Comparison of ENCODE assay signal across 16 mouse cellular contexts in the genomic region with DNA sequence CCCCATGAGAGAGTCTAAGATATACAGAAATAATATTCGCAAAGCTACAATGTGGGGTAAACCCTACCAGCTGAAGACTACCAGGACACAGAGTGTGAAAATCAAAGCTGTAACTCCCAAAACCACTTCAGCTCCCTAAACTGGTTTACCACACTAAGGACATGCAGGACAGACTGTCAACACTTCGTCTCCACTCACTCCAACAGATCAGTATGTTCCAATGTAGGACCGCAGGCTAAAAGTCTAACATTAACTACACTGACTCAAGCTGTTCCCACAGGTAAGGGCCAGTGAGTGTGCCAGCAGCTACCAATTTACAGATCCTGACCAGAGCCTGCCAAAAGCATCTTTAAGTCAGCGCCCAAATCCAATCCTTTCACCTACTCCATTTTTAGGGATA.
DNase-seq lines count a peak whose midpoint lies in the region; ATAC-seq and TF ChIP-seq lines count a peak whose summit lies in the region.
"Had no signal": no experiment of that assay in that cellular context is flagged by ENCODE, and none has a peak within 500 bp of the region (broad histone marks: within the 10 kb centered on the region; RNA-seq: fewer than 3 reads in every experiment).

No protein-coding gene starts in this region.

- H3K27ac ChIP-seq in heart, postnatal 0 days (ENCODE audit: low read depth), result peak overlapping the region; percentile 90
- H3K27ac ChIP-seq: limb, embryonic 13.5 days; midbrain, embryonic 10.5 days had no signal

- TF ChIP-seq EP300 in heart, postnatal 0 days (IDR thresholded peaks at IDR 0.05; ENCODE audit: low read depth), result 0 out of 2 replicates have a peak, but pooled peaks have one; percentile 48

- H3K27me3 ChIP-seq in heart, postnatal 0 days (ENCODE audit: control insufficient read depth, insufficient read depth, low read length), result no peaks in the 10 kb centered on the region
- H3K27me3 ChIP-seq: limb, embryonic 13.5 days had no signal

- H3K4me3 ChIP-seq in heart, postnatal 0 days (ENCODE audit: low read depth, low read length), result no peak overlapping the region
- H3K4me3 ChIP-seq: limb, embryonic 13.5 days; midbrain, embryonic 10.5 days had no signal

- WGBS in heart, postnatal 0 days, result 44% methylated on average over 4 of the region's 4 CpGs

- ATAC-seq in heart, postnatal 0 days (ENCODE audit: insufficient read depth, low read depth), result peak; percentile 88
- ATAC-seq: CD4-positive, CD25-positive, alpha-beta regulatory T cell, adult 4 months; inflammation-experienced regulatory T-cells, adult 6 months had no signal

- peaks cover 43% of the 10 kb centered on the region for H3K36me3 ChIP-seq in heart, postnatal 0 days (replicated peaks; ENCODE audit: control insufficient read depth, insufficient read depth, low read length)

- TF ChIP-seq CTCF in heart, postnatal 0 days (IDR thresholded peaks at IDR 0.05; ENCODE audit: low read depth), result no peak

- H3K4me2 ChIP-seq in heart, postnatal 0 days (ENCODE audit: low read depth, low read length), result no peak overlapping the region
- H3K4me2 ChIP-seq: limb, embryonic 13.5 days had no signal

- DNase-seq in kidney, adult 11 months, result peak; percentile 51
- no peak for DNase-seq in kidney, postnatal 14 days
- DNase-seq in urinary bladder, postnatal 25 days (ENCODE audit: low spot score), result peak; percentile 1
- no peak for DNase-seq in urinary bladder, postnatal 36 days (ENCODE audit: low spot score in 2 of 2)
- DNase-seq in heart, postnatal 0 days (ENCODE audit: low spot score), result peak; percentile 75
- no peak for DNase-seq in natural killer cell, adult 2 months (ENCODE audit: low spot score in 2 of 2)
- DNase-seq in B cell, adult 2 months, result no peak
- DNase-seq: adrenal gland, postnatal 10 days; cerebellum, postnatal 14 days; gastrocnemius, postnatal 10 days; lung, postnatal 36 days; thymus, postnatal 25 days had no signal

- no peak overlapping the region for H3K9ac ChIP-seq in heart, postnatal 0 days (replicated peaks; ENCODE audit: low read depth, low read length)
- H3K9ac ChIP-seq: limb, embryonic 13.5 days had no signal

- H3K4me1 ChIP-seq in heart, postnatal 0 days (ENCODE audit: control insufficient read depth, insufficient read depth), result peaks cover 31% of the 10 kb centered on the region
- H3K4me1 ChIP-seq: midbrain, embryonic 10.5 days had no signal

- no peaks in the 10 kb centered on the region for H3K9me3 ChIP-seq in heart, postnatal 0 days (replicated peaks; ENCODE audit: control insufficient read depth, low read length)
- H3K9me3 ChIP-seq: limb, embryonic 13.5 days; midbrain, embryonic 10.5 days had no signal

Comparison
In these comparisons a context has a peak if more than half of its experiments do, and no peak if none do; other contexts are left out.
1. DNase-seq: peak in kidney, adult 11 months (single experiment), urinary bladder, postnatal 25 days (single experiment) and heart, postnatal 0 days (single experiment); none in kidney, postnatal 14 days (single experiment), urinary bladder, postnatal 36 days (0 of 2), natural killer cell, adult 2 months (0 of 2) and B cell, adult 2 months (0 of 2).